Mouse (Mus musculus) erythroblast, embryonic 14.5 days (primary cell): ENCODE results near the gene Zic5.

Experiments used
- GATA1 ChIP-seq: IDR thresholded peaks from 2 replicates; pipeline ENCODE4 v1.6.1; 2012; ENCODE audit warnings: low read length, inconsistent platforms, mixed read lengths
- TAL1 ChIP-seq: IDR thresholded peaks from 3 replicates; pipeline ENCODE4 v1.6.1; 2012; ENCODE audit warnings: low read length, inconsistent platforms, mixed read lengths

DNA sequence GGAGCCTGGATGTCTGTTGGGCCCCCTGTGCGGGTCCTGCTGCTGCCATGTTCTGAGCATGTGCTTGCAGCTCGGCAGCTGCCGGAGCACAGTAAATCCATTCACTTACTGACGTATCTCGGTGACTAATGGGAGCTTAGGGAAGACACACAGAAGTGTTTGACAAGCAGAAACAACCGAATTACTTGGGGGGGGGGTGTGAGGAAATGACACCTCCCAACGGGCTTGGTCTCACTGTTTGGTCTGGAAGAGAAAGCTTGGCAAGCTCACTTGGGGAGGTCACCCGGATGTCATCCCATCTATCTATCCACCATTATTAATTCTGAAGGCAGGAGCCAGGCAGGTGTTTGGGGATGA lies 38.3 kb downstream of the Zic5 start:
- TF ChIP-seq GATA1 (no peak), TAL1 (no peak)
